Mouse (Mus musculus) spleen, adult 18-20 months (tissue): ENCODE results near the gene Gm20390.
"Not testable (repeated sequence)": the region's sequence is repeated elsewhere in the genome, so short reads cannot be mapped to it uniquely, and the experiment has no call there.

Source experiments
- DNase-seq, 2 experiments: peaks; one replicate each; pipeline ENCODE4 v3.0.0; 2022; ENCODE audit warnings: mixed read lengths in 2 of 2

The Gm20390 gene

DNA sequence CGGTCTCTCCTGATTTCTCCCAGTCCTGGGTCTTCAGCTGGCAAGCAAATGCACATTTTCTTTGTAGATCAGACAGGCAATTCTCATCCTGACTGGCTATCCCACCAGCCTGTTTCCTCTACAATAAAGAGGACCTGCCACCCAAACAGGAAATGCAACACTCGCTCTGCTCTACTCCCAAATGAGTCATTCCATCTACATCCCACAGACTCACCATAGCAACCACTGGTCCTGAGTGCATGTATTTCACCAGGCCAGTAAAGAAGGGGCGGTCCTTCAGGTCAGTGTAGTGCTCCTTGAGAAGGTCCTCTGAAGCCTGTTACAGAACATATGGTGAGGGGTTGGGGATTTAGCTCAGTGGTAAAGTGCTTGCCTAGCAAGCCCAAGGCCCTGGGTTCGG lies 5.1 kb downstream of the Gm20390 start:
- DNase-seq, result no peak

- no peak for DNase-seq
Observed at GRCm38 (mm10) chr11:93961482-93961881, 6.6 kb downstream of the Gm20390 start.

GRCm38 (mm10) chr11:93957746-93958145 lies 10.3 kb downstream of the Gm20390 start:
- DNase-seq, result no peak

DNA sequence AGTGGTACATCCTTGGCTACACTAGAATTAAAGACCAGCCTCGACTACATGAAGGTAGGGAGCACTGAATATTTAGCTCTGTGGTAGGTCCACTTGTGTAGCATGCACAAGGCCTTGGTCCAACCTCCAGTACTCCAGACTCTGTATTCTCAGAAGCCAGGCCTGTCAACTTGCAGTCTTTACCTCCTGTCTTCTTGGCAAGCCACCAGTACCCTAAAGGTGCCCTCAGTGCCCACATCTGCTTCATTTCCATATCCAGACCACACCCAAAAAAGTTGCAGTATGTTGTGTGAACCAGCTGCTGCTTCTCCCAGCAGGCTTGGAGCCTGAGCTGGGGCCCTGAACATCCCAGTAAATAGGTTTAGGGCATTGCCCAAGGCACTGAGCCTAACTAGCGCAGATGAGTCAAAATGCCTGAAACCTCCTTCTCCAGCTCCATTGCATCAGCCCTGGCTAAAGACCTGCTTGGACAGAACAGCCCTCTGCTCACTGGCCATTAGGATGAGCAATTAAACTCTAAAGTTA lies 11.0 kb downstream of the Gm20390 start:
- no peak for DNase-seq

- no peak for DNase-seq
Observed at GRCm38 (mm10) chr11:93956159-93956558, 11.9 kb downstream of the Gm20390 start, which contains the start of gene Nme2. Gene Nme2, minus strand, starts transcription at chr11:93956259.

GRCm38 (mm10) chr11:93955256-93956150 lies 12.6 kb downstream of the Gm20390 start:
- DNase-seq, result peak; percentile 89 to 90

- no peak for DNase-seq
Observed at GRCm38 (mm10) chr11:93954738-93955255, 13.3 kb downstream of the Gm20390 start.

DNA sequence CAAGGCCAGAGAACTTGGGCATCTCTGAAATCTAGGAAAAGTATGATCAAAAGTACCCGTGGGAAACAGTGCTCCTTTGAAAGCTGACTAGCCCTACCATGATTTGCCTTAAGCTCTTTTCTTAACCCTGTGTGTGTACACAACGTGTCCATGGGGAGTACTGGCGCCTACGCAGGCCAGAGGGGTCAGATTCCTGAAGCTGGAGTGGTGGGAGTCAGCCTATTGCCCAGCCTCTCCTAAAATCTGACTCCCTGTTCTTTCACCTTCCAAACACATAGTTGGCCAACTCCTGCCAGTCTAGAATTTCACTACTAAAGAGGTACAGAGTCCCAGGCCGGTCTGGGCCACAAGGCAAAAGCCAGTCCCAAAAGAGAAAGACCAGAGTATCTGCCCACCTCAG lies 15.7 kb downstream of the Gm20390 start:
- no peak for DNase-seq

DNA sequence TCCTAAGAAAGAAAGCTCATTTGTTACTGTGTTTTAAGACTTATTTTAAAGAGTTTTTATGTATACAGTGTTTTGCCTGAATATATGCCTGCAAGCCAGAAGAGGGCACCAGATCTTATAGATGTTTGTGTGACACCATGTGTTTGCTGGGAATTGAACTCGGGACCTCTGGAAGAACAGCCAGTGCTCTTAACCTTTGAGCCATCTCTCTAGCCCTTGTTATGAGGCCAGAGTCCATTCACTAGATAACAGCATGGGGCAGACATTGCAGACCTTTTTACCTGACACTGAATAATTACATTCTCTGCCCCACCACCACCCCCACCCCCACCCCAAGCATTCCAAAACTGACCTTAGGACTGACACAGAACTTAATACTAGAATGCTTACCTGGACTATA lies 18.0 kb downstream of the Gm20390 start:
- no peak for DNase-seq

GRCm38 (mm10) chr11:93948887-93949567 lies 19.1 kb downstream of the Gm20390 start:
- no peak for DNase-seq

DNA sequence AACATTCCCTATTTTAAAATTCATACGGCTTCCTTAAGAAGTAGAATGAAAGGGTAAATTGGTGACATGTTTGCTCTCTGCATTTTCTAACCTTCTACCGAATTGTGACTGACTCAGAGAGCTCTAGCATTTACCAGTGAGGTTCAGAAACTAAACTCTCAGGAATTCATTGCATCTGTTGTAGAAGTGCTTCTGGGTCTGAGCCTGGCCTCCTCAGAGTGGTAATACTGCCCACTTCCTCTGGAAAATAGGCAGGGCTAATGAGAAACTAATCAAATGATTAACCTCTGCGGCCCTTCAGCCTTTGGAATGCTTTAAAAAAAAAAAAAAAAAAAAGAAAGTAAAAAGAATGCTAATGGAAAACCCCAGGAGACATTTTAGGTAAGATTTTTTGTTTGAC lies 23.1 kb downstream of the Gm20390 start:
- no peak for DNase-seq

- no peak for DNase-seq
Observed at GRCm38 (mm10) chr11:93940906-93941305, 27.2 kb downstream of the Gm20390 start.

DNA sequence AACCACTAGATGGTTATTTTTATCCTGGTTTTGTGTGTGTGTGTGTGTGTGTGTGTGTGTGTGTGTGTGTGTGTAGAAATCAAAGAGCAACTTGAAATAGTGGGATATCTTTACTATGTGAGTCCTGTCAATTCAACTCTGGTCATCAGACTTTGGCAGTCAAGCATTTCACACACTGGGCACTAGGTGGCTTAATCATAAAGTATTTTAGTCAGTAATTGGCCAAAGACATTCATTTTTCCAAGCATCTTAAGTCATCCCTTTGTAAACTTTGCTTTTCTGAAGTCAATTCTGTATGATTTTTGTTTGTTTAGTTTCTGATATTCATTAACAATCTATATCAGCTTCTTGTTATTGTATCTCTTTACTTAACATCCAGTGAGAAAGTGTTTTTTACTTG lies 39.0 kb downstream of the Gm20390 start:
- DNase-seq, result no peak

DNA sequence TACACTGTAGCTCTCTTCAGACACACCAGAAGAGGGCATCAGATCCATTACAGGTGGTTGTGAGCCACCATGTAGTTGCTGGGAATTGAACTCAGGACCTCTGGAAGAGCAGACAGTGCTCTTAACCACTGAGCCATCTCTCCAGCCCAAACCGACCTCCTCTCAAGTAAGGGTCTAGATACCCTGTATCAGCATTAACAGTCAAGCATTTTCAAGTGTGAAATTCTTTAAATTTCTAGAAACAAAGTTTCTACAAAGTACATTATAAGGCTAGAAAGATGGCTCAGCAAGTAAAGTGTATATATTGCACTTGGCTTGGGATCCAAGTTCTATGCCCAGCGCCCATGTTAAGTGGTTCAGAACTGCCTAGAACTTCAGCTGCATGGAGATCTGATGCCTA lies 53.1 kb downstream of the Gm20390 start:
- not testable (repeated sequence) for DNase-seq

DNA sequence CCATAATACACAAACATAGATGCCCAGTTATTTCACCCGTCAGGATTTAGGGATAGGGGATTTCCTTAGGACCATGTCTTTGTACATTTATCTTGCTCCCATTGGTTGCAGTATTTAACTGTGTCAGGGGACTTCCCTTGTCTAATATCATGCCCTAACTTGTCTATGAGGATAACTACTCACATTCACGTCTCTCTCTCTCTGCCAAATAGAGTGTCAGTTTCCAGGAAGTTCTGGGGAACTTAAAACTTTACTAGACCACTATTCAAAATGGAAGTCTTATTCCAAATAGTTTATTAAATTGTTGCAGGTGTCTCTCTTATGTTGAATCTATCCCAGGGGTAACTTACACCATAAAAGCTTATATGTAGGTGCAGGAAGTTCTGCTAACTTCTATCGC lies 56.5 kb downstream of the Gm20390 start:
- DNase-seq, result no peak

DNA sequence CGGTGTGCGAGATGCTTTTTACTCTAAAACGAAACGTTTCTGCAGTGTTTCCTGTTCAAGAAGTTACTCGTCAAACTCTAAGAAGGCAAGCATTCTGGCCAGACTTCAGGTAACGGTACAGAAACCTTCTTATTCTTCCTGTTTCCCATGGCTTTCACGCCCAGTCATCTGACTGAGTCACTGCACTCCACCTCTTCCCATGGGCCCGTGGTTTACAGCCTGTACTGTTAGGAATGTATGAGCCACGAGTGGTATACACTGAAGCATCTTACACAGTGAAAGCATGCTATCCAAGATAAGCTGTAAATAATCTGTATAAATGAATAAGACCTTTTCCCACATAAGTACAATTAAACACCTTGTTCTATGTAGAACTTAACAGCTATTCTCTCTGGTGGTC lies 59.3 kb downstream of the Gm20390 start:
- no peak for DNase-seq

GRCm38 (mm10) chr11:93907839-93908238 lies 60.3 kb downstream of the Gm20390 start:
- no peak for DNase-seq

- no peak for DNase-seq
Observed at GRCm38 (mm10) chr11:93906834-93907233, 61.3 kb downstream of the Gm20390 start.
